Comparison of ENCODE assay signal across 17 mouse cellular contexts in the genomic region with DNA sequence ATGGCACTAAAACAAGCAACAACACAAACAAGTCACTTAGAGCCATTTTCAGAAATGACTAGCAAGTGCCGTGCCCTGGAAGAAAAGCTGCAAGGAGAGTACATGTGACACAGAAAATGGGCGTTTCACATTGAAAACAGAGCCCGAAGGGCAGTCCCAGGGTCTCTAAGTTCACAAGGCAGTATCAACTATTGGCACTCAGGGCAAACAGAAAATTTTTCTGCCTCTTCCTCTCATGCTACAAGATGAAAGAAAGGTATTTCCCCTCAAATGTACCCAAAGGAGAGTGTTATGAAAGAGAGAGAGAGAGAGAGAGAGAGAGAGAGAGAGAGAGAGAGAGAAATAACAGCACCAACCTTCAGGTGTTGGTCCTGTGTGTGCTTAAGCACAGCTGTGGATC. TPM values are rescaled to one million over a fixed set of nuclear protein-coding genes. Genes with fewer than 3 reads are reported as not detected.
"Had no signal": no experiment of that assay in that cellular context is flagged by ENCODE, and none has a peak within 500 bp of the region (broad histone marks: within the 10 kb centered on the region; RNA-seq: fewer than 3 reads in every experiment).

No protein-coding gene starts in this region.

- H3K9me3 ChIP-seq: kidney, embryonic 15.5 days; limb, embryonic 15.5 days; liver, embryonic 13.5 days; midbrain, embryonic 13.5 days; neural tube, embryonic 12.5 days had no signal

- H3K27ac ChIP-seq: kidney, embryonic 15.5 days; limb, embryonic 15.5 days; liver, embryonic 13.5 days; midbrain, embryonic 13.5 days; neural tube, embryonic 12.5 days had no signal

- H3K4me3 ChIP-seq: kidney, embryonic 15.5 days; limb, embryonic 15.5 days; liver, embryonic 13.5 days; midbrain, embryonic 13.5 days; myocyte; neural tube, embryonic 12.5 days had no signal

- DNase-seq: kidney, adult 2 months; kidney, postnatal 25 days; liver, embryonic 13.5 days; lung, adult 18-20 months; retina, postnatal 1 day; right cerebral cortex, postnatal 4 days had no signal

- H3K27me3 ChIP-seq: kidney, embryonic 15.5 days; limb, embryonic 15.5 days; liver, embryonic 13.5 days; midbrain, embryonic 13.5 days; neural tube, embryonic 12.5 days had no signal

- H3K9ac ChIP-seq: kidney, embryonic 15.5 days; limb, embryonic 15.5 days; liver, embryonic 13.5 days; midbrain, embryonic 13.5 days; neural tube, embryonic 12.5 days had no signal

- H3K4me1 ChIP-seq: kidney, embryonic 15.5 days; limb, embryonic 15.5 days; liver, embryonic 13.5 days; midbrain, embryonic 13.5 days; neural tube, embryonic 12.5 days had no signal

- H3K36me3 ChIP-seq: kidney, embryonic 15.5 days; limb, embryonic 15.5 days; liver, embryonic 13.5 days; midbrain, embryonic 13.5 days; neural tube, embryonic 12.5 days had no signal

- H3K4me2 ChIP-seq: kidney, embryonic 15.5 days; limb, embryonic 15.5 days; liver, embryonic 13.5 days; midbrain, embryonic 13.5 days; neural tube, embryonic 12.5 days had no signal

- ATAC-seq: midbrain, embryonic 13.5 days had no signal

RNA-seq across cellular contexts. Expression of a gene that starts 53.4 kb away (rescaled TPM):
- total RNA-seq: layer of hippocampus, postnatal 25 days; left cerebral cortex, adult 8-10 months; left cerebral cortex, postnatal 25 days; neutrophil, adult 5-6 weeks had no signal
- polyA plus RNA-seq: kidney, embryonic 15.5 days; limb, embryonic 11.5 days; limb, embryonic 15.5 days; liver, embryonic 13.5 days; midbrain, embryonic 13.5 days; neural tube, embryonic 12.5 days; stomach, embryonic 16.5 days had no signal
